In genomic region chr13:82058872-82059271, GRCm38 (mm10) we compare ENCODE assay signal across 16 mouse cellular contexts.
DNase-seq lines count a peak whose midpoint lies in the region; ATAC-seq lines count a peak whose summit lies in the region.
"Had no signal": no experiment of that assay in that cellular context is flagged by ENCODE, and none has a peak within 500 bp of the region (broad histone marks: within the 10 kb centered on the region; RNA-seq: fewer than 3 reads in every experiment).

No protein-coding gene starts in this region.

- intact Hi-C loops in heart, postnatal 10 days (cut with DNase I) = no loop called here

- no peaks in the 10 kb centered on the region for H3K36me3 ChIP-seq in embryonic facial prominence, embryonic 12.5 days
- no peaks in the 10 kb centered on the region for H3K36me3 ChIP-seq in embryonic facial prominence, embryonic 10.5 days (replicated peaks)
- H3K36me3 ChIP-seq in neural tube, embryonic 15.5 days = no peaks in the 10 kb centered on the region
- H3K36me3 ChIP-seq: limb, embryonic 12.5 days; lung, embryonic 15.5 days had no signal

- peaks cover 14% of the 10 kb centered on the region for H3K4me1 ChIP-seq in embryonic facial prominence, embryonic 12.5 days
- peaks cover 16% of the 10 kb centered on the region for H3K4me1 ChIP-seq in embryonic facial prominence, embryonic 10.5 days
- peaks cover 11% of the 10 kb centered on the region; the same call in 1 of the 2 replicates for H3K4me1 ChIP-seq in neural tube, embryonic 15.5 days
- H3K4me1 ChIP-seq: megakaryocyte, embryonic 14.5 days had no signal

- H3K9ac ChIP-seq in embryonic facial prominence, embryonic 12.5 days = no peak overlapping the region
- H3K9ac ChIP-seq in neural tube, embryonic 15.5 days (replicated peaks) = no peak overlapping the region
- H3K9ac ChIP-seq: forebrain, embryonic 13.5 days; hindbrain, embryonic 14.5 days; limb, embryonic 12.5 days; lung, embryonic 15.5 days had no signal

- ATAC-seq in embryonic facial prominence, embryonic 12.5 days (ENCODE audit: insufficient number of reproducible peaks, insufficient read depth, low FRiP score, low TSS enrichment) = no peak
- ATAC-seq in neural tube, embryonic 15.5 days (ENCODE audit: low FRiP score) = no peak

- H3K4me3 ChIP-seq in embryonic facial prominence, embryonic 12.5 days = no peak overlapping the region
- H3K4me3 ChIP-seq in embryonic facial prominence, embryonic 10.5 days = no peak overlapping the region
- H3K4me3 ChIP-seq in neural tube, embryonic 15.5 days (replicated peaks) = no peak overlapping the region
- H3K4me3 ChIP-seq: forebrain, embryonic 13.5 days; limb, embryonic 12.5 days; lung, embryonic 15.5 days; megakaryocyte, embryonic 14.5 days had no signal

- no peak overlapping the region for H3K4me2 ChIP-seq in embryonic facial prominence, embryonic 12.5 days (replicated peaks)
- no peak overlapping the region for H3K4me2 ChIP-seq in neural tube, embryonic 15.5 days
- H3K4me2 ChIP-seq: forebrain, embryonic 13.5 days; hindbrain, embryonic 14.5 days; limb, embryonic 12.5 days; lung, embryonic 15.5 days had no signal

- H3K27me3 ChIP-seq in embryonic facial prominence, embryonic 12.5 days = no peaks in the 10 kb centered on the region
- no peaks in the 10 kb centered on the region for H3K27me3 ChIP-seq in embryonic facial prominence, embryonic 10.5 days (replicated peaks; ENCODE audit: low read depth, poor library complexity, severe bottlenecking)
- H3K27me3 ChIP-seq in neural tube, embryonic 15.5 days (replicated peaks) = no peaks in the 10 kb centered on the region
- H3K27me3 ChIP-seq: CH12.LX; limb, embryonic 12.5 days; lung, embryonic 15.5 days; megakaryocyte, embryonic 14.5 days had no signal

- 0 out of 2 replicates have a peak overlapping the region, but pooled peaks have one; percentile 17 for H3K27ac ChIP-seq in embryonic facial prominence, embryonic 12.5 days
- H3K27ac ChIP-seq in embryonic facial prominence, embryonic 10.5 days (replicated peaks) = no peak overlapping the region
- H3K27ac ChIP-seq in neural tube, embryonic 15.5 days (replicated peaks) = peak overlapping the region; percentile 33; the same call in 1 of the 2 replicates
- H3K27ac ChIP-seq: forebrain, embryonic 13.5 days; limb, embryonic 12.5 days; lung, embryonic 15.5 days had no signal

- H3K9me3 ChIP-seq in embryonic facial prominence, embryonic 12.5 days = no peaks in the 10 kb centered on the region
- no peaks in the 10 kb centered on the region for H3K9me3 ChIP-seq in embryonic facial prominence, embryonic 10.5 days
- no peaks in the 10 kb centered on the region for H3K9me3 ChIP-seq in neural tube, embryonic 15.5 days (replicated peaks)
- H3K9me3 ChIP-seq: forebrain, embryonic 13.5 days; limb, embryonic 12.5 days; lung, embryonic 15.5 days; megakaryocyte, embryonic 14.5 days had no signal

- no peak for DNase-seq in embryonic facial prominence, embryonic 10.5 days (ENCODE audit: low spot score)
- no peak for DNase-seq in neural tube, embryonic 10.5 days (ENCODE audit: extremely low spot score, low spot score)
- DNase-seq in heart, postnatal 10 days = peak; percentile 14 to 17
- DNase-seq in T-cell, adult 2 months (ENCODE audit: low spot score) = no peak
- no peak for DNase-seq in spleen, adult 12 weeks (ENCODE audit: low spot score)
- no peak for DNase-seq in ovary, postnatal 10 days (ENCODE audit: low spot score)
- DNase-seq: right cerebral cortex, postnatal 25 days; thymus, postnatal 25 days had no signal

- 40% methylated on average over 3 of the region's 3 CpGs for WGBS in embryonic facial prominence, embryonic 12.5 days
- 57% methylated on average over 3 of the region's 3 CpGs for WGBS in embryonic facial prominence, embryonic 10.5 days
- 70% methylated on average over 3 of the region's 3 CpGs for WGBS in neural tube, embryonic 15.5 days

Comparison
In these comparisons a context has a peak if more than half of its experiments do, and no peak if none do; other contexts are left out.
1. DNase-seq: peak in heart, postnatal 10 days (2 of 2); none in embryonic facial prominence, embryonic 10.5 days (single experiment), neural tube, embryonic 10.5 days (single experiment), T-cell, adult 2 months (single experiment), spleen, adult 12 weeks (single experiment) and ovary, postnatal 10 days (single experiment).